Mouse (Mus musculus): ENCODE data around the gene Acsm1. TPM values are rescaled to one million over a fixed set of nuclear protein-coding genes. Genes with fewer than 3 reads are reported as not detected.

Acsm1 gene
- polyA plus RNA-seq (2012; rRNA removed; ENCODE audit: low replicate concordance): 0.54 TPM in 1 of 2 replicates, not detected in the other

GRCm38 (mm10) chr7:119606664-119607076 is at the start of gene Acsm1:
Gene Acsm1, plus strand, starts transcription at chr7:119607026.

GRCm38 (mm10) chr7:119689726-119690125 is 82.9 kb downstream of the Acsm1 start, which contains the start of gene Acsm4:
Gene Acsm4, plus strand, starts transcription at chr7:119690026.

Other genes with a start within 250 kb of the Acsm1 start
- not detected in 2 replicates for gene Gp2, start 147.7 kb upstream of the Acsm1 start, polyA plus RNA-seq (2012; rRNA removed; ENCODE audit: low replicate concordance)
- 0.26 TPM in 1 of 2 replicates, not detected in the other for gene Umod, start 127.7 kb upstream of the Acsm1 start, polyA plus RNA-seq (2012; rRNA removed; ENCODE audit: low replicate concordance)
- 5.5 and 6.6 TPM in 2 replicates for gene Acsm5, start 87.6 kb upstream of the Acsm1 start, polyA plus RNA-seq (2012; rRNA removed; ENCODE audit: low replicate concordance)
- gene Pdilt, start 83.5 kb upstream of the Acsm1 start, polyA plus RNA-seq (2012; rRNA removed; ENCODE audit: low replicate concordance): not detected in 2 replicates
- not detected in 2 replicates for gene Acsm2, start 52.7 kb upstream of the Acsm1 start, polyA plus RNA-seq (2012; rRNA removed; ENCODE audit: low replicate concordance)
- gene Acsm4, start 83.0 kb downstream of the Acsm1 start, polyA plus RNA-seq (2012; rRNA removed; ENCODE audit: low replicate concordance): not detected in 2 replicates
- gene Thumpd1, start 113.8 kb downstream of the Acsm1 start, polyA plus RNA-seq (2012; rRNA removed; ENCODE audit: low replicate concordance): 14.3 and 17.8 TPM in 2 replicates
- 6.8 and 14.8 TPM in 2 replicates for gene Acsm3, start 153.9 kb downstream of the Acsm1 start, polyA plus RNA-seq (2012; rRNA removed; ENCODE audit: low replicate concordance)
- 5.0 and 6.8 TPM in 2 replicates for gene Rexo5, start 187.0 kb downstream of the Acsm1 start, polyA plus RNA-seq (2012; rRNA removed; ENCODE audit: low replicate concordance)
- 2.1 and 3.3 TPM in 2 replicates for gene Eri2, start 187.0 kb downstream of the Acsm1 start, polyA plus RNA-seq (2012; rRNA removed; ENCODE audit: low replicate concordance)